Comparison of ENCODE assay signal across 15 mouse cellular contexts in genomic region chr4:62731531-62732063, GRCm38 (mm10).
DNase-seq lines count a peak whose midpoint lies in the region; ATAC-seq and TF ChIP-seq lines count a peak whose summit lies in the region.
"Had no signal": no experiment of that assay in that cellular context is flagged by ENCODE, and none has a peak within 500 bp of the region (broad histone marks: within the 10 kb centered on the region; RNA-seq: fewer than 3 reads in every experiment).

No protein-coding gene starts in this region.

- H3K27me3 ChIP-seq in kidney, embryonic 16.5 days (ENCODE audit: insufficient read depth, low read length), result no peaks in the 10 kb centered on the region
- H3K27me3 ChIP-seq in embryonic facial prominence, embryonic 14.5 days (replicated peaks; ENCODE audit: control insufficient read depth, insufficient read depth, low read length), result no peaks in the 10 kb centered on the region
- H3K27me3 ChIP-seq in heart, embryonic 12.5 days (replicated peaks), result no peaks in the 10 kb centered on the region
- H3K27me3 ChIP-seq in limb, embryonic 14.5 days (ENCODE audit: control insufficient read depth, insufficient read depth, low read length), result no peaks in the 10 kb centered on the region
- H3K27me3 ChIP-seq: liver, embryonic 13.5 days; midbrain, embryonic 12.5 days; neural tube, embryonic 13.5 days had no signal

- H3K4me2 ChIP-seq in kidney, embryonic 16.5 days (replicated peaks; ENCODE audit: low read depth, low read length), result no peak overlapping the region
- no peak overlapping the region for H3K4me2 ChIP-seq in embryonic facial prominence, embryonic 14.5 days (ENCODE audit: low read depth, low read length)
- no peak overlapping the region for H3K4me2 ChIP-seq in heart, embryonic 12.5 days
- no peak overlapping the region for H3K4me2 ChIP-seq in limb, embryonic 14.5 days (replicated peaks; ENCODE audit: low read depth, low read length, severe bottlenecking)
- H3K4me2 ChIP-seq: liver, embryonic 13.5 days; midbrain, embryonic 12.5 days; neural tube, embryonic 13.5 days had no signal

- TF ChIP-seq POLR2A in limb, embryonic 14.5 days (IDR thresholded peaks at IDR 0.05; ENCODE audit: borderline replicate concordance, extremely low read depth, insufficient read depth, insufficient read length), result no peak

- no peak overlapping the region for H3K4me3 ChIP-seq in kidney, embryonic 16.5 days (ENCODE audit: low read length)
- no peak overlapping the region for H3K4me3 ChIP-seq in embryonic facial prominence, embryonic 14.5 days (ENCODE audit: low read depth, low read length)
- H3K4me3 ChIP-seq in heart, embryonic 12.5 days, result no peak overlapping the region
- H3K4me3 ChIP-seq in limb, embryonic 14.5 days (replicated peaks; ENCODE audit: low read length), result no peak overlapping the region
- H3K4me3 ChIP-seq: erythroblast, embryonic 14.5 days; liver, embryonic 13.5 days; midbrain, embryonic 12.5 days; neural tube, embryonic 13.5 days had no signal

- no peak overlapping the region for H3K9ac ChIP-seq in kidney, embryonic 16.5 days (replicated peaks; ENCODE audit: low read length)
- 0 out of 2 replicates have a peak overlapping the region, but pooled peaks have one; percentile 11 for H3K9ac ChIP-seq in embryonic facial prominence, embryonic 14.5 days (ENCODE audit: low read depth, low read length)
- H3K9ac ChIP-seq in heart, embryonic 12.5 days, result no peak overlapping the region
- H3K9ac ChIP-seq in limb, embryonic 14.5 days (ENCODE audit: low read depth, low read length, severe bottlenecking), result no peak overlapping the region
- H3K9ac ChIP-seq: liver, embryonic 13.5 days; midbrain, embryonic 12.5 days; neural tube, embryonic 13.5 days had no signal

- 85% methylated on average over 6 of the region's 6 CpGs for WGBS in kidney, embryonic 16.5 days
- WGBS in embryonic facial prominence, embryonic 14.5 days, result 69% methylated on average over 6 of the region's 6 CpGs
- WGBS in heart, embryonic 12.5 days, result 80% methylated on average over 6 of the region's 6 CpGs
- 75% methylated on average over 6 of the region's 6 CpGs for WGBS in limb, embryonic 14.5 days

- no peaks in the 10 kb centered on the region for H3K9me3 ChIP-seq in kidney, embryonic 16.5 days (ENCODE audit: low read length)
- no peaks in the 10 kb centered on the region for H3K9me3 ChIP-seq in embryonic facial prominence, embryonic 14.5 days (ENCODE audit: control insufficient read depth, low read length)
- H3K9me3 ChIP-seq in heart, embryonic 12.5 days (replicated peaks), result no peaks in the 10 kb centered on the region
- no peaks in the 10 kb centered on the region for H3K9me3 ChIP-seq in limb, embryonic 14.5 days (ENCODE audit: control insufficient read depth, low read length)
- H3K9me3 ChIP-seq: liver, embryonic 13.5 days; midbrain, embryonic 12.5 days; neural tube, embryonic 13.5 days had no signal

- no peaks in the 10 kb centered on the region for H3K36me3 ChIP-seq in kidney, embryonic 16.5 days (ENCODE audit: insufficient read depth, low read length)
- no peaks in the 10 kb centered on the region for H3K36me3 ChIP-seq in embryonic facial prominence, embryonic 14.5 days (ENCODE audit: control insufficient read depth, insufficient read depth, low read length)
- no peaks in the 10 kb centered on the region for H3K36me3 ChIP-seq in heart, embryonic 12.5 days
- no peaks in the 10 kb centered on the region for H3K36me3 ChIP-seq in limb, embryonic 14.5 days (ENCODE audit: control insufficient read depth, insufficient read depth, low read length)
- H3K36me3 ChIP-seq: liver, embryonic 13.5 days; midbrain, embryonic 12.5 days; neural tube, embryonic 13.5 days had no signal

- peaks cover 30% of the 10 kb centered on the region for H3K4me1 ChIP-seq in kidney, embryonic 16.5 days (ENCODE audit: insufficient read depth, low read length)
- peaks cover 64% of the 10 kb centered on the region for H3K4me1 ChIP-seq in embryonic facial prominence, embryonic 14.5 days (ENCODE audit: control insufficient read depth, insufficient read depth, low read length)
- H3K4me1 ChIP-seq in heart, embryonic 12.5 days (replicated peaks), result peaks cover 63% of the 10 kb centered on the region
- H3K4me1 ChIP-seq in limb, embryonic 14.5 days (ENCODE audit: control insufficient read depth, insufficient read depth, low read length), result peaks cover 64% of the 10 kb centered on the region

- ATAC-seq in kidney, embryonic 16.5 days (ENCODE audit: low FRiP score, low TSS enrichment), result no peak
- ATAC-seq in embryonic facial prominence, embryonic 14.5 days (ENCODE audit: low read depth), result no peak
- ATAC-seq in heart, embryonic 12.5 days (ENCODE audit: insufficient number of reproducible peaks, low FRiP score), result no peak
- no peak for ATAC-seq in limb, embryonic 14.5 days (ENCODE audit: low FRiP score, low read depth)
- no peak for ATAC-seq in monocyte, adult 5-6 weeks (replicated peaks; ENCODE audit: insufficient number of reproducible peaks, low FRiP score, low TSS enrichment, poor library complexity, severe bottlenecking)
- ATAC-seq: inflammation-experienced regulatory T-cells, adult 6 months had no signal

- H3K27ac ChIP-seq in kidney, embryonic 16.5 days (ENCODE audit: low read length), result 0 out of 2 replicates have a peak overlapping the region, but pooled peaks have one; percentile 82
- peak overlapping the region; percentile 67 for H3K27ac ChIP-seq in embryonic facial prominence, embryonic 14.5 days (replicated peaks; ENCODE audit: low read depth, low read length)
- peak overlapping the region; percentile 100 for H3K27ac ChIP-seq in heart, embryonic 12.5 days (ENCODE audit: poor library complexity, severe bottlenecking)
- H3K27ac ChIP-seq in limb, embryonic 14.5 days (replicated peaks; ENCODE audit: low read depth, low read length), result peak overlapping the region; percentile 90
- H3K27ac ChIP-seq: midbrain, embryonic 12.5 days; neural tube, embryonic 13.5 days had no signal

- DNase-seq in kidney, postnatal 14 days, result no peak
- no peak for DNase-seq in embryonic facial prominence, embryonic 14.5 days (ENCODE audit: low spot score)
- no peak for DNase-seq in limb, embryonic 14.5 days (ENCODE audit: low spot score)
- no peak for DNase-seq in cerebellum, postnatal 25 days
- no peak for DNase-seq in kidney, adult 8-10 months
- DNase-seq: layer of hippocampus, postnatal 36 days; liver, embryonic 13.5 days; right cerebral cortex, adult 18-20 months had no signal
